Mouse (Mus musculus) cerebellum, postnatal 25 days (tissue): ENCODE measurements at regions not wholly inside any gene's neighbourhood (a gene's known extent, or its start where the extent isn't known, plus 50 kb on each side); places are given as distances from the start of the nearest gene placed in this dataset.
A peak's percentile ranks its signal among the peaks of the same experiment; 100 is the strongest.

Experiments used
- DNase-seq, 2 experiments: peaks; one replicate each; pipeline ENCODE4 v3.0.0; 2021; ENCODE audit warnings: mixed read lengths in 2 of 2

GRCm38 (mm10) chr7:125034196-125034595 is 410.3 kb upstream of the Kdm8 start:
- no peak for DNase-seq

- no peak for DNase-seq
These were observed 408.1 kb upstream of the Kdm8 start for GRCm38 (mm10) chr7:125036098-125036991.

DNA sequence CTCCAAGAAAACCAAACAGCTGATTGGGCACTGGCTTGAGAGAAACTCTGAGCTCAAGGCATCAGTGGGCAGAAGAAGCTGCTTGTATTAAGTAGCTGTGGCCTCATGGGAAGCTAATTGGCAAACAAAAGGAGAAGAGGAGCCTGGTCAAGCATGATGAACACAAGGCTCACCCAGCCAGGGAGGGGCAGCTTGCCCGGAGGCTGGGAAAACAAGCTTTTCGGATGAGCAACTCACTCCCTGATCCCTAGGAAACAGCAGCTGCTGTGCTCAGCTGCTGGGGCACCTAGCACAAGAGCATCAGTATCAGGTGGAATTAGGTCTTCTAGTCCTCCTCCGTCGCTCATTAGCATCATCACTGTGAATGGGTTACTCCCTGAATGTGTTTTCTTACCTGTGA is 405.6 kb upstream of the Kdm8 start:
- peak in 1 of 2 experiments; percentile 6 for DNase-seq

DNA sequence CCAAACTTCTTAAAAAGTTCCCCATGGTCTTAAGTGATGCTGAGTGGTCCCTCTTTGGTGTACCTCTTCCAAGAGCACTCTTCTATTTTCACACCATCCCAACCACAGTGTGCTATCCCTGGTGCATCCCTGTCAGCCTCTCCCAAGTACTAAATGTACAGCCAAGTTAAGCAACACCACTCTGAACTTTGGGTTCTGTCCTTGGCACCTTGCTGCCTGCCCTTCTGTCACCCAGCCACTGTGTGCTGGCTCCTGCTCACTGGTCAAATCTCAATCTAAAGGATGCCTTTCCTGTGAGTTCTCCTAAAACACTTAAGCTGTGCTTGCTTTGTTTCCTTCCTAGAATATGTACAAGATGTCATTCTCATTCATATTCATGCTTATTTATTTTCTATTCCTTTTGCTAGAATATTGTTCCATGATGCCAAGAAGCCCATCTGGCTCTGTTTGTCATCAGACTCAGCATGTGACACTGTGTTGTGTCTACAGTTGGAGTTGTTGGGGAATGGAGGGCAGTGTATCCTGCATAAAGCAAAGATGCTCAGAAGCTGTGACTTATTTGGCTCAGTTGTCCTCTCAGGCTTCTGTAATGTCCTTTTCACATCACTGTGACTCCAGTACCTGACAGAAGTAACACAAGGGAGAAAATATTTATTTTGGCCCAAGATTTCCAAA is 388.4 kb upstream of the Kdm8 start:
- DNase-seq: peak; percentile 22 to 23

- peak in 1 of 2 experiments; percentile 3 for DNase-seq
These were observed 342.0 kb upstream of the Kdm8 start for GRCm38 (mm10) chr7:125102464-125102863.

GRCm38 (mm10) chr7:125104011-125104410 is 340.5 kb upstream of the Kdm8 start:
- peak; percentile 17 to 27 for DNase-seq

- no peak for DNase-seq
These were observed 331.6 kb upstream of the Kdm8 start for GRCm38 (mm10) chr7:125112820-125113273.

DNA sequence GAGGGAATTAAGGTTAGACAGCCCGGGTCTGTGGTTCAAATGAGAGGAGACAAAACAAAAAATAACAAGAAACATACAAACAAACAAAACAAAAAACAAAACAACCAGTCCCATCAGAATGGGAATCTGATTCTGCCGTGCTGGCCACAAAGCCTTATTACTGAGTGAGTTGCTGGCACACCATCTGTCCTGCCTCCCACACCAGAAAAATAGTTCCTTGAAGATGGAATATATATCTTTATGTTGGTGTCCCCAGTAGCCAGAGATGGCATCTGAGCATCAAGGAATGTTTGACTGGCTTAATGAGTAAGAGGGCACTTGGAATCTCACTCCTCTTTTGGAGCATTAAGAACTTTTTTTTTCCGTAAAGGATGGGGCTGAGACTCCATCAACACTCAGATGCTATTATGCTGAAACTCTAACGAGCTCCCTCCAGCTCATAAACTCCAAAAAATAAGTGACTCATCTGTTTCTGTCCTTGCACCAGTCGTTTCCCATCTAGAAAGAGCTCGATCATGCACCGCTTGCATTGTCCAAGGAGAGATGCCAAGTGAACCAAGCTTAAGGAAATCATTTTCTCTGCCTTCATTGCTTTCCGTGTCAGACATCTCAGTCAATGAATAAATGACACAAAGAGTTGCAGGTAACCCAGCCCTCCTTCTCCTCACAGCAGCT is 329.0 kb upstream of the Kdm8 start:
- no peak for DNase-seq

GRCm38 (mm10) chr7:125117173-125117572 is 327.3 kb upstream of the Kdm8 start:
- no peak for DNase-seq

DNA sequence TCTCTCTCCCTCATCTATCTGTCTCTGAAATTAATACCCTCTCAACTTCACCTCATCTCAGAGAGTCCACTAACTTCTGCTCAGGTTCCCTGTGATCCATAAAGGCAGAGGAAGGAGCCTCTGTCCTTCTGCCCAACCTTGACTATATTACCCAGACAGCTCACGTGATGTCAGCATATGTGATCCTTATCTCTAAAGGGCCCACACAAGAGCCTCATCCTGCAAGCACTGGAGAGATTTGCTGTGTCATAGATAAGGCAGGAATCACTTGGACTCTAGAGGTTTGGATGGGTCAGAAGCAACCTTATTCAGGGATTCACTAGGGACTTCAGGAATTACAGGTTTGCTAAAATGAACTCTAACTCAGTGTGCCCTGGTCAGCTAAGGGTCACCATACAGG is 315.3 kb upstream of the Kdm8 start:
- DNase-seq: no peak

GRCm38 (mm10) chr7:125131968-125132367 is 312.5 kb upstream of the Kdm8 start:
- DNase-seq: no peak

DNA sequence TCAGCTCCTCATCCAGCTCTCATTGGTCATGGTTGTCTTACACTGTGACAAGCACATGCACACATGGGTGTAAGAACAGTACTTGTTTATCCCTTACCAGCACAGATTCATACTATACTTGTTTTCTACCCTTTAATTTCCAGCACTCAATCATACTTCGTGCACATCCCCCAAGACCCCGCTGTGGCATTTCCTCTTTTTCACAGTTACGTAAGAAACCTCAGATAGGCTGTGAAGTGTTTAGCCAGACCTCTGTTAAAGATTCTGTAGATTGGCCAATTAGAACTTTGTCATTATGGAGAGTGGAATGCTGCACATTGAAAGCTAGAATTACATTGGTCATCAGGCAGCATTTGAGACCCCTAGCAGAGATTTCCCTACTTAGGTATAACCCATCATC is 305.9 kb upstream of the Kdm8 start:
- no peak for DNase-seq

DNA sequence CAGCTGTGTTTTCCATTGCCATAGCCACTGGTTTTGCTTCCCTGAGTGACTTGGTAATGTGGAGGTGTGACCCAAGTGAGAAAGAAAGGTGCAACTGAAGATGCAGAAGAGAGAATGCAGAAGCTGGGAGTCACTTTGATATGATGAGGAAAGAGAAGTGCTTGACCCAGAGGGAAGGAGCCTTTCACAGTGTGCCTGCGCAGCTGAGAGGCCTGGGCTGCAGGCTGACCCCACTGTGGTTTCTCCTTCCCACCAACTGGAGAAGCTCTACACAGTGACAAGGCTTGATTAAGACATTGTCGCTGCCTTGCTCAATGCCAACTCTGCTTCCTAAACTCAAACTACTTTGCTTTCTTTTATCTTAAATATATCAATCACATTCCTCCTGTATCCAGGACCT is 305.3 kb upstream of the Kdm8 start:
- DNase-seq: no peak

DNA sequence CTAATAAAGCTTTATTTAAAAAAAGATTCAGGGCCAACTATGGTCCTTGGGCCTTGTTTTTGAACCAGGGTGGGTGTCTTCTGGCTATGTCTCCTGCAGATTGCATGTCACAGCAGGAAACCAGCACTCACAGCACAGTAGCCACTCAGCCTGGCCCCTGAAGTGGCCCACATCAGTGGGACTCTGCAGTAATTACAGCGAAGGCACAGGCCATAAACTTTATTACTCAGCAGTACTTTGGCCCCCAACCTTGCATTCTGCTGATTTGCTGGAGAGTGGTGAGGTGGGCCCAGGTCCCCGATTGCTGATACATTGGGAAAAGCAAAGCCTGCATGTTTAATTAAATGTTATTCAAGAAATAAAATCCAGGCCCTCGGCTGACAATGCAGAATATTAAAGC is 303.6 kb upstream of the Kdm8 start:
- no peak for DNase-seq

- DNase-seq: no peak
These were observed 302.6 kb upstream of the Kdm8 start for GRCm38 (mm10) chr7:125141864-125142263.

GRCm38 (mm10) chr7:125146025-125146424 is 298.5 kb upstream of the Kdm8 start:
- DNase-seq: no peak

GRCm38 (mm10) chr7:125149151-125149550 is 295.3 kb upstream of the Kdm8 start:
- DNase-seq: no peak

DNA sequence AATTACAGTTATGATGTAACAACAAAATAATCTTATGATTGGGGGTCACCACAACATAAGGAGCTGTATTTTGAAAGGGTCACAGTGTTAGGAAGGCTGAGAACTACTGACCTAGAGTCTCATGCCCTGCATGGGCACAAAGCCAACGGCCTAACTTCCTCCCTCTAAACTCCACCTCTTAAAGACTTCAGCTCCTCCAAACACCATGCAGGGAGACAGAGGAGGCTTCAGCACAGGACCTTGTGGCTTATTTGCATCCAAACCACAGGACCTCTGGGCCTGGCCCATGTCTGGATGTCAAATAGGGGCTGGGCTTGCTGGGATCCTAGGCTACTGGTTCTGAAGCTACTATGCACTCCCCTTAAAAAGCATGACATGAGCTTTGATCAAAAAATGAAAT is 294.7 kb upstream of the Kdm8 start:
- no peak for DNase-seq

DNA sequence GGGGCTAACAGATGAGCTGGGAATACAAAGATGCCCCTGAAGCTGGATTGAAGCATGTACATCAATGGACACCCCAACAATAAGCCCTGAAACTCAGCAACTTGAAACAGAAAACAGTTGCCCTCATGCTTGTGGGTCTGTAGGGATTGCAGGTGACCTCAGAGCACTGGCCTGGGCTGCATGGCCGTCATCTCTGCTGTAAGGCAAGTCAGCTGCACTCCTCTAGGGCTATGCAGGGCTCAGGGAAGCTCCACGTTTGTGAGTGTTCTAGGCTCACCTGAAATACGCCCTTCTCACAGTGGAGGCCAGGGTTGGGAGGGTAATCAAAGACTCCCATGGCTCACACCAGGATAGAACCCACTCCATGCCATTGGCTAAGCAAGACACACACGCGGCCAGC is 292.2 kb upstream of the Kdm8 start:
- no peak for DNase-seq

GRCm38 (mm10) chr7:125155291-125155690 is 289.2 kb upstream of the Kdm8 start:
- DNase-seq: no peak

- peak; percentile 21 to 48 for DNase-seq
These were observed 277.6 kb upstream of the Kdm8 start for GRCm38 (mm10) chr7:125166881-125167351.

- DNase-seq: no peak
These were observed 276.8 kb upstream of the Kdm8 start for GRCm38 (mm10) chr7:125167666-125168065.

GRCm38 (mm10) chr7:125181548-125181947 is 262.9 kb upstream of the Kdm8 start:
- peak; percentile 42 to 57 for DNase-seq
